Comparison of ENCODE assay signal across 12 mouse cellular contexts in genomic region chr19:4203604-4204326, GRCm38 (mm10). TPM values are rescaled to one million over a fixed set of nuclear protein-coding genes. Genes with fewer than 3 reads are reported as not detected.
DNase-seq lines count a peak whose midpoint lies in the region; ATAC-seq and TF ChIP-seq lines count a peak whose summit lies in the region.
"Had no signal": no experiment of that assay in that cellular context is flagged by ENCODE, and none has a peak within 500 bp of the region (broad histone marks: within the 10 kb centered on the region; RNA-seq: fewer than 3 reads in every experiment).

No protein-coding gene starts in this region.

- 27% methylated on average over 13 of the region's 13 CpGs for WGBS in heart, adult 2 months
- 38% methylated on average over 13 of the region's 13 CpGs for WGBS in lung, adult 2 months

- intact Hi-C loops in heart, adult 2 months (cut with DNase I), result loop anchor here (5.0 kb wide), 2 partner anchors 76 to 106 kb away; partner anchors contain the start of genes Aip, Cdk2ap2 and Pitpnm1
- intact Hi-C loops in heart, postnatal 14 days (cut with DNase I), result no loop called here

- H3K79me2 ChIP-seq in heart, adult 2 months (replicated peaks; ENCODE audit: control insufficient read depth, insufficient read depth, low read length), result no peaks in the 10 kb centered on the region

- ATAC-seq in neutrophil, adult 5-6 weeks (ENCODE audit: extremely low read depth, insufficient number of reproducible peaks, low FRiP score, poor library complexity, severe bottlenecking), result peak; percentile 21; the same call in 1 of the 2 replicates
- ATAC-seq in cerebellum, adult (ENCODE audit: insufficient number of reproducible peaks, low FRiP score, low TSS enrichment), result no peak

- no peak for DNase-seq in heart, adult 2 months
- DNase-seq in heart, postnatal 14 days, result no peak
- no peak for DNase-seq in lung, adult 2 months
- no peak for DNase-seq in lung, postnatal 14 days
- DNase-seq in induced T-regulatory cell, adult 2 months (ENCODE audit: low read depth), result peak; percentile 72
- DNase-seq in retina, embryonic 14.5 days (ENCODE audit: low spot score), result no peak

- no peaks in the 10 kb centered on the region for H3K27me3 ChIP-seq in heart, adult 2 months (ENCODE audit: control insufficient read depth, insufficient read depth, low read length)

- 0 out of 2 replicates have a peak, but pooled peaks have one; percentile 18 for TF ChIP-seq POLR2A in heart, adult 2 months (IDR thresholded peaks at IDR 0.05; ENCODE audit: insufficient read depth, low read depth, low read length)
- TF ChIP-seq POLR2A in lung, adult 2 months (IDR thresholded peaks at IDR 0.05; ENCODE audit: borderline replicate concordance, extremely low read depth, low read depth, low read length), result peak; percentile 80; the same call in 1 of the 2 replicates

- peak overlapping the region; percentile 61 for H3K27ac ChIP-seq in heart, adult 2 months
- H3K27ac ChIP-seq: embryonic facial prominence, embryonic 12.5 days; hindbrain, embryonic 14.5 days had no signal

- peaks cover 10% of the 10 kb centered on the region for H3K4me1 ChIP-seq in heart, adult 2 months (ENCODE audit: control insufficient read depth, insufficient read depth, low read length)
- peaks cover 15% of the 10 kb centered on the region for H3K4me1 ChIP-seq in lung, adult 2 months (ENCODE audit: control insufficient read depth, insufficient read depth, low read length)

- no peak for TF ChIP-seq CTCF in heart, adult 2 months (IDR thresholded peaks at IDR 0.05)
- no peak for TF ChIP-seq CTCF in lung, adult 2 months (IDR thresholded peaks at IDR 0.05; ENCODE audit: insufficient read depth, low read length)

- H3K4me3 ChIP-seq in heart, adult 2 months, result no peak overlapping the region
- H3K4me3 ChIP-seq in lung, adult 2 months (replicated peaks; ENCODE audit: extremely low read depth, low read depth, low read length), result no peak overlapping the region
- H3K4me3 ChIP-seq: embryonic facial prominence, embryonic 12.5 days had no signal

- no peak for TF ChIP-seq EP300 in heart, adult 2 months (IDR thresholded peaks at IDR 0.05; ENCODE audit: insufficient read depth, low read depth, low read length)

- H3K36me3 ChIP-seq in heart, adult 2 months (ENCODE audit: control insufficient read depth, insufficient read depth, low read length), result no peaks in the 10 kb centered on the region

- H3K9ac ChIP-seq in heart, adult 2 months (ENCODE audit: low read depth, low read length), result no peak overlapping the region
- H3K9ac ChIP-seq: embryonic facial prominence, embryonic 12.5 days; hindbrain, embryonic 14.5 days had no signal

RNA-seq across cellular contexts. Expression of gene Rad9a, which starts 2.3 kb away (rescaled TPM):
- 1 to 10 TPM; 4.1 to 4.4 TPM for total RNA-seq in heart, adult 2 months (2021)
- polyA plus RNA-seq in heart, adult 2 months (2012; rRNA removed), result 13.5 and 13.9 TPM in 2 replicates
- total RNA-seq in heart, postnatal 14 days (2021), result 1 to 10 TPM; 4.7 to 5.0 TPM
- 32.3 and 36.9 TPM in 2 replicates for polyA plus RNA-seq in lung, adult 2 months (2012; rRNA removed)
- total RNA-seq in neutrophil, adult 5-6 weeks (2017), result 35.1 and 44.3 TPM in 2 replicates

RNA-seq across cellular contexts. Expression of gene Clcf1, which starts 10.3 kb away (rescaled TPM):
- 1 to 10 TPM in 1 of 2 experiments, under 1 TPM in 1; 0.55 to 1.0 TPM for total RNA-seq in heart, adult 2 months (2021)
- polyA plus RNA-seq in heart, adult 2 months (2012; rRNA removed), result 2.8 and 5.4 TPM in 2 replicates
- 1 to 10 TPM; 1.6 to 2.0 TPM for total RNA-seq in heart, postnatal 14 days (2021)
- 34.0 and 42.0 TPM in 2 replicates for polyA plus RNA-seq in lung, adult 2 months (2012; rRNA removed)
- 52.0 and 61.9 TPM in 2 replicates for total RNA-seq in neutrophil, adult 5-6 weeks (2017)

RNA-seq across cellular contexts. Expression of gene AC109138.7, which starts 10.4 kb away (rescaled TPM):
- total RNA-seq in heart, adult 2 months (2021), result not detected
- 15.3 TPM in 1 of 2 replicates, not detected in the other for polyA plus RNA-seq in heart, adult 2 months (2012; rRNA removed)
- total RNA-seq in heart, postnatal 14 days (2021), result not detected
- polyA plus RNA-seq in lung, adult 2 months (2012; rRNA removed), result not detected in 2 replicates
- total RNA-seq in neutrophil, adult 5-6 weeks (2017), result not detected in 2 replicates
- total RNA-seq: layer of hippocampus, postnatal 14 days had no signal
- polyA plus RNA-seq: embryonic facial prominence, embryonic 12.5 days; hindbrain, embryonic 14.5 days; neural tube, embryonic 14.5 days had no signal

RNA-seq across cellular contexts. Expression of gene Ppp1ca, which starts 11.9 kb away (rescaled TPM):
- 100 to 1,000 TPM; 272 to 313 TPM for total RNA-seq in heart, adult 2 months (2021)
- 406 and 497 TPM in 2 replicates for polyA plus RNA-seq in heart, adult 2 months (2012; rRNA removed)
- 100 to 1,000 TPM; 368 to 404 TPM for total RNA-seq in heart, postnatal 14 days (2021)
- polyA plus RNA-seq in lung, adult 2 months (2012; rRNA removed), result 373 and 384 TPM in 2 replicates
- total RNA-seq in neutrophil, adult 5-6 weeks (2017), result 535 and 541 TPM in 2 replicates

RNA-seq across cellular contexts. Expression of gene Tbc1d10c, which starts 12.7 kb away (rescaled TPM):
- total RNA-seq in heart, adult 2 months (2021), result 10 to 100 TPM; 12.4 to 14.4 TPM
- 13.7 and 15.8 TPM in 2 replicates for polyA plus RNA-seq in heart, adult 2 months (2012; rRNA removed)
- total RNA-seq in heart, postnatal 14 days (2021), result 1 to 10 TPM; 4.0 to 7.5 TPM
- 23.6 and 24.2 TPM in 2 replicates for polyA plus RNA-seq in lung, adult 2 months (2012; rRNA removed)
- total RNA-seq in neutrophil, adult 5-6 weeks (2017), result 231 and 269 TPM in 2 replicates

Comparison
In these comparisons a context has a peak if more than half of its experiments do, and no peak if none do; other contexts are left out.
1. RNA of gene Clcf1, which starts 10.3 kb away (total RNA-seq): 52.0 to 61.9 TPM in neutrophil, adult 5-6 weeks; 1.6 to 2.0 TPM in heart, postnatal 14 days and 0.55 to 1.0 TPM in heart, adult 2 months; every median in the first group is over 10 times any median in the second.